Mouse (Mus musculus) regulatory T cell (primary cell): ENCODE measurements around the gene Gm9918.

Experiments used
- in situ Hi-C: fragments of 300-600 bp; cut with MboI, MseI; formaldehyde crosslinking; loops from one replicate; pipeline ENCODE4 v1.15.1; 2025; ENCODE audit warnings: high pct_unique_total_duplicates

The Gm9918 gene

GRCm38 (mm10) chr15:102270274-102270960 is at the start of gene Gm9918:
Gene Gm9918, plus strand, starts transcription at chr15:102270563.
- in situ Hi-C loops, result no loop called here

DNA sequence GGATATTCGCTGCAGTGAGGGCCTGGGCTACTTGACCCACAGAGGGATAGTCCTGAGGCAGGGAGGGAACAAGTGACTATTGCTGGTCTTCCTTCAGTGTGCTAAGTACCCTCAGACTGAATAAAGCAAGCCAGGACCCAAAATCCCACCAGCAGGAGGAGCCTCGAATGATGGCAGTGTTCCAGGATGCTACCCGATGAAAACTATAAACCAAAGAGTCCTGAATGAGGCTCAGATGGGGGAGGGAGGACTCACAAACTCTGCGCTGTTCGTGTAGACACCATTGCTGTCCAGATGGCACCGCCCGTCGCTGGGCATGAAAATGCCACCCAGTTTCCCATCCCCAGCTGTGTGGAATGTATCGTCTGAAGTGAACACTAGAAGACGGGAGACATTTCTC is 48.0 kb upstream of the Gm9918 start:
- in situ Hi-C loops, result no loop called here

- in situ Hi-C loops, result no loop called here
These were observed 46.0 kb upstream of the Gm9918 start for GRCm38 (mm10) chr15:102224186-102224991.

GRCm38 (mm10) chr15:102224992-102225617 is 45.3 kb upstream of the Gm9918 start:
- in situ Hi-C loops, result loop anchor here (5.0 kb wide), 1 partner anchor 48 kb away; no protein-coding TSS in a partner anchor

DNA sequence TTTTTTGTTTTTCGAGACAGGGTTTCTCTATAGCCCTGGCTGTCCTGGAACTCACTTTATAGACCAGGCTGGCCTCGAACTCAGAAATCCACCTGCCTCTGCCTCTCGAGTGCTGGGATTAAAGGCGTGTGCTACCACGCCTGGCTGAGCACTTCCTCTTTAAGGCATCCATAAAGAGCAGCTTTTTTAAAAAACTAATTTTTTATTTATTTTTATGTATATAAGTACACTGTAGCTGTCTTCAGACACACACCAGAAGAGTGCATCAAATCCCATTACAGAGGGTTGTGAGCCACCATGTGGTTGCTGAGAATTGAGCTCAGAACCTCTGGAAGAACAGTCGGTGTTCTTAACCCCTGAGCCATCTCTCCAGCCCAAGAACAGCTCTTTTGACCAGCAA is 44.7 kb upstream of the Gm9918 start:
- in situ Hi-C loops, result loop anchor here (5.0 kb wide), 1 partner anchor 48 kb away; no protein-coding TSS in a partner anchor

DNA sequence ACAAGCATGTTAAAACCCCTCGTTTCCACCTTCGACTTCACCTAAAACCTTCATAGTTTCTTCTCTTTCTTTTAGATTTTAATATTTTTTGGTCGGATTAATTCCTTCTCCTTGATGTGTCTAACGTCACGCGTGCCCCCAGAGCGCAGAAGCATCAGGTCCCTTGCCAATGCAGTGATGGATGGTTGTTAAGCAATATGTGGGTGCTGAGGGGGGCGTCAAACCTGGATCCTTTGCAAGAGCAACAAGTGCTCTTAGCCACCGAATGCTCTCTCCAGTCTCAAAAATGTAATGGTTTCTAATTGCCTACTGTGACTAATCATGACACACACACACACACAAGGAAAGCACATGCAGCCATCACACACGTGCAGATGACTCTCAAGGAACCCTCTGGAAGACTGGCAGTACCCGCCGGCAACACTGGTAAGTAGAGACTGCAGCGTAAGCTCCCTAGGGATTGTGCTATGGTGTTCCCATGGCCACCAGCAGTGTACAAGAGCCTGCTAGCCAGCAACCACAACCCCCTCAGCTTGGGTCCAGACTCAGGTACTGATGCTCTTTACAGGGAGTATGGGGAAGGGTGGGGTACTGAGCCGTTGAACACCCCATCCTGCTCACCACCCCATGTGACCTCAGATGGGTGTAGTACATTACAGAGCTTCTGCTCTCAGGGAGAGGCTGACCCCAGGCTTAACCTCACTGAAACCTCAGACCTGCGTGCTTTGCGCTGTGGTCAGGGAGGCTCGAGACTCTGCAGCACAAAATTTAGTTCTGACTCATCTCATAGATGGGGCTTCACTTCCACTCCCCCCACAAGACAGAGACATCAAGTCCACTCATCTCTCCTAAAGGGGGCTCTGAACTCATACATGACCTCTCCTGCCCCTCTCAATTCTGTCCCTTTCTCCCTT is 39.7 kb upstream of the Gm9918 start:
- in situ Hi-C loops, result no loop called here

DNA sequence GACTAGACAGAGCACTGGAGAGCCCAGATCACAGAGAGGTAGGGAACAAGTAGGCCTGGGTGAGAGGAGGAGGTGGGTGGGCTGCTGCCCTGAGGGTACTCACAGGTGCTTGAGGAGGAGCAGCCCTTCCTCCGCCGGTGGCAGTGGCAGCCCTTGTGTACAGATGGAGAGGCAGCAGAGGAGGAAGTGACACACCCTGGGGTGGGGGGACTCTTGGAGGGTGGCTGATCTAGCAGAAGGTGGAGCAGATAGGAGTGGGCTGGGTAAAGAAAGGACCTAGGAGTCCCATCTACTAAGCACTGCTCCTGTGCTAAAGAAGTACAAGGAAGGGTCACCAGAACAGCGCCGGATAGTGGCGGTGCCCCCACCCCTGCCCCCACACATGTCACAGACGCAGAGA is 38.6 kb upstream of the Gm9918 start, which contains the start of gene Itgb7:
Itgb7 (minus strand) TSS at position 197 of the 400 bp plus-strand sequence.
- in situ Hi-C loops, result no loop called here

- in situ Hi-C loops, result no loop called here
These were observed 37.6 kb upstream of the Gm9918 start for GRCm38 (mm10) chr15:102232764-102233163.

- in situ Hi-C loops, result no loop called here
These were observed 36.5 kb upstream of the Gm9918 start for GRCm38 (mm10) chr15:102233896-102234295.

GRCm38 (mm10) chr15:102235371-102236027 is 34.9 kb upstream of the Gm9918 start:
- in situ Hi-C loops, result no loop called here

DNA sequence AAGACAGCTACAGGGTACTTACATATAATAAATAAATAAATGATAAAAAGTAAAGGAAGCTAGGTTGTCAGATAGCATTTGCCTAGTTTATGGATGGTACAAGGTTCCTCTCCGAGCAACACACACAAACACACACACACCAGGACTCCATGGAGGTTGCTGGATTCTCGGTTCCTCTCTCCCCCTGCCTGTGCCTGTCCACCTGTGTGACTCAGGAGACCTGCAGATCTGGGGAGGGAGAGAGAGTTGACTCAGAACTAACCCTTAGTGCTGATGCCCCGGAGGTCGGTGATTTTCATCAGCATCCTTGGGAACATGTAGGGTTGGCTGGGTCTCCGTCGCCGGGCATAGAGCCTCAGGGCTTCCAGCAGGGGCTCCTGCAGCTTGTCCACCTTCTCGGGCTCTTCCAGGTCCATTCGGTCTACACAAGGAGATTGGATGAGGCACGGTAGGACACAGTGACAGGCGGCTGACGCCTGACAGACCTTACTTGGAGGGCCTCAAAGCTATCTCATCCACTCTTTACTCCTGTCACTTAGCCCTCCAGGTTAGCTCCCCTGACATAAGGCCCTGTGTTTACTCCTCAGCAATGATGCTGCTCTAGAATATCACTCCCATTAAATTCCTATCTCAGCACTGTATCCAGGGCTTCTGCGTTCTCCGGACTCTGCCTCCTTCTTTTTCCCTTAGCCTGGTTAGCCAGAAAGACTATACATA is 31.7 kb upstream of the Gm9918 start:
- in situ Hi-C loops, result no loop called here

- in situ Hi-C loops, result no loop called here
These were observed 31.1 kb upstream of the Gm9918 start for GRCm38 (mm10) chr15:102239260-102239590.

- in situ Hi-C loops, result no loop called here
These were observed 30.5 kb upstream of the Gm9918 start for GRCm38 (mm10) chr15:102239851-102240250.

- in situ Hi-C loops, result no loop called here
These were observed 29.8 kb upstream of the Gm9918 start for GRCm38 (mm10) chr15:102240607-102241006.

DNA sequence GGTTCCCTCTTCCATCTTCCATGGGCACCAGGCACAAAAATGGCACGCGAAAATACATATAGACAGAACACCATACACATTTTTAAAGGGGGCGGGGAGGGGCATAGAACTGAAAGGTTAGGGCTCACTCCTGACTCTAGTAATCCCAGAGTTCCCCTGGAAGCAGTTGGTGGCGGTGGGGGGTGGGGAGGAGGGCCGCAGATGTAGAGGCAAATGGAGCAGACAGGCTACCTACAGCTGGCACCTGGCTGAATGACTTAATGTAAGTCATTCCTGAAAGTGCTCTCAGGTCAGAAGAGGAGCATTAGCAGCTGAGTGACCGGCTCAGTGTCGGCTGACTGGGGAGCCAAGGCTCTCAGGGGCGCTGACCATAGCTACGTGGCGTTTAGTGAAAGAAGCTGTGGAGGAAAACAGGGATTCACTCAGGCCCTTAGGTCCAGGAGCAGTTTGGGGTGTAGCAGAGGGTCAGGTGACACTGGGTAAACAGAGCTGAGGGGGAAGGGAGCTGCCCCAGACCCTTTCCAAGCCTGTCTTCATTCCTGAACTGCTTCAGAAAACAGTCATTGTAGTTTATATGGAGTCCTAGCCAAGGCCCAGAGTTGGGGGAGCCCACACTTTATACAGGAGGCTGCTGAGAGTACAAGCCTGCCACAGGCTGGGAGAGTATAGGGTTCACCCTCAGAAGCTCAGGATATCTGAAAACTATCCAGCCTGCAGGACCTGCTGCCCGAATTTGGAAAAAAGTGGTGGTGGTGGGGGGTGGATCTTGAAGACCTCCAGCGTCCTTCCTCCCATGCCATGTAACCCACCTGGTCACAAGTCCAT is 27.7 kb upstream of the Gm9918 start:
- in situ Hi-C loops, result no loop called here

DNA sequence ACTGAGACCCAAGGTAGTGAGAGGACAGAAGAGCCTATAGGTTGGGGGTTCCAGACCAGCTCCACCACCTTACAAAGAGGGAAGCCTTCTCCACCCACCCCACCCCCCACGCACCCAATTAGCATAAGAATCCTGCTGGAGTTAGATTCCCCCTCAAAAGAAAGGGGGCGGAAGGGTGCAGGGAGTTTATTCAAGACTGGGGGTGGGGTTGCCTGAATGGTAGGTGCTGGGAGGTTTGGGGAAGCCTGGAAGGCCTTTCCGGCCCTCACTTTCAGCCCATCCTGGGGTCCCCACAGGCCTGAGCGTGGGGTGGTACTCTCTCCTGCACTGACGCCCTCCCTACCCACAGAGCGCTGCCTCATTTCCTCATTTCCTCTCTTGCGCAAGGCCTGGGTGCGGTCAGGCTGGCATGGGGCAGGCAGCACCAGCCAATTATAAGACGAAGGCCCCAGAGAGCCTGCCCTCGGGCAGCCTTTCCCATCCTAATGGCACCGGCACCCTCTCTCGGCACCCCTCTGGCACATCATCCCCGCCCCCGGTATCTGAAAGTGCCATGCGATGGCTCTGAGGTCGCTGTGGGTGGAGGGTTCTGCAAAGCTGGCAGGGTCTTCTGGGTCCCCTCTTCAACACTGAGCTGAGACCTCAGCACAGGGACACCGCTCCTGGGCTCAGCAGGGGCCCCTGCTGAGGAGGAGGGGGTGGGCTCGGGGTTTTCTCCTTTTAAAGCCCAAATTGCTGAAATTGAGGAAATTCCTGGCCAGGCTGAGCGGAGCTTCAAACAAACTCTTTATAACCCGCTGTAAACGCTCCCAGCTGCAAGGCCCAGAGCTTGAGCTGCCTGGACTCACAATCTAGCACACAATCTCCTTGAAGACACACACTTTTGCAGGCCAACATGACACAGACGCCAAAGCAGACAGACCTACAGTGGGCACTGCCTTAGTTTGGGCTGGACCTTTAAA is 26.9 kb upstream of the Gm9918 start:
- in situ Hi-C loops, result no loop called here

DNA sequence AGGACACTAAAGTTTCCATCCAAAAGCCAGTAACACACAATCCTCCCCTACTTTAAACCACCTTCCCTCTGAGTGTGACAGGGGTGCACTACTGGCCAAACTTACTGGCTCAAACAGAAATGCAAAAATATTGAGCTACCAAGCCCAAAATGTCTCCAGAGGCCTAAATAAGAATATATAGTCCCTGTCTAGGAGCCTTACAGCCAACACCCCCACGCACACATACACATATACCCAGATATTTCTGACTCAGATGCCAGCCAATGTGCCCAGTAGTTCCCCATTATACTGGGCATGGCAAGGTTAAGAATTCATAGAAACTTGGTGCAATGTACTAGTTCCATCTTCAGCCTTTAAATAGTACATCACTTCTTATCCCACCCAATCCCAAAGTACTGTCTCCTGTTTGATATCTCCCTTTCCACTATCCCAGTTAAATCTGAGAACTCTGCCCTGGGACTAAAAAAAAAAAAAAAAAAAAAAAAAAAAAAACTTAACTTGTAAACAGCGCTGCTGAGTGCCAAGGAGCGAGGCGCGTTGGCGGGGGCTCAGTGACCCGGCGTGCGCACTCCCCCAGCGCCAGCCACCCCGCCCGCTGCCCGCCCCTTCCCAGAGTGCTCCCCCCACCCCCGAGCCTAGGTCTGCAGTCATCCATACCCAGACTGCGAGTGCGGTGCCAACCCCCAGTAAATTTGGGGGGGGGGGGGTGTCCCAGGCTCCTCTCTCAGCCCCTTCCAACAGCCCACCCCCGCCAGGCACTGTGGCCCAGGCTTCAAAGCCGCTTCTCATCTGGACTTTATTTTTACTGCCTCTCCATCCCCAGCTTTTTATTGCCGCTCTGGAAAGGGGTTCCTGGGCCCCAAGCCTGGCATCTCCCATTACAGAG is 25.8 kb upstream of the Gm9918 start:
- in situ Hi-C loops, result no loop called here
